Mouse (Mus musculus): ENCODE measurements around the gene Nmb.
A peak's percentile ranks its signal among the peaks of the same experiment; 100 is the strongest.

Nmb gene

DNA sequence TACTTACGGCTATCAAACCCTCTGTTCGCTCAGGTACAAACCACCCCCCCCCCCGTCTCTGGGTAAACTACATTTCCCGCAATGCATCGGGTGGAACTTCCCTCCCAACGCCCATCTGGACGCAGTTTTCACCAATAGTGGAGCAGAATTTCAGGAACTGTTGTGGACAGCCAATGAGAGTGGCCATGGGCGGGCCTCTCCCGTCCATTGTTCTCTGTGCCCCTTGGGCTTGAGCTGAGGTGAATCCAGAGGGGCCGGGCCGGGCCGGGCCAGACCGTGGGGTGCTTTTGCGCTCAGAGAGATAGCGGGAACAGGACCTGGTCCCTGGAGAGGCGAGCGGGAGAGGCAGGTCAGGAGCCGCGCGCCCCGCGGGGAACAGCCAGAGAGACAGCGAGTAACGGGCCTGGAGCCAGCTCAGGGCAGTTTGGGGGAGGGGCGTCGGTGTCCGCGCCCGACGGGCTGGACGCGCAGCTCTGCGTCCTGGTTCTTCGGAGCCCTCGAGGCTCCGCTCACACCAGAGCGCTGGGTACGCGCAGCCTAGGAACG, 44.1 kb downstream of the Nmb start, which contains the start of gene Zscan2:
Gene Zscan2 (plus strand): TSS at position 192 of the 546 bp plus-strand sequence.
- peak; percentile 84 to 87 for DNase-seq (ENCODE audit: low spot score in 2 of 2)

DNA sequence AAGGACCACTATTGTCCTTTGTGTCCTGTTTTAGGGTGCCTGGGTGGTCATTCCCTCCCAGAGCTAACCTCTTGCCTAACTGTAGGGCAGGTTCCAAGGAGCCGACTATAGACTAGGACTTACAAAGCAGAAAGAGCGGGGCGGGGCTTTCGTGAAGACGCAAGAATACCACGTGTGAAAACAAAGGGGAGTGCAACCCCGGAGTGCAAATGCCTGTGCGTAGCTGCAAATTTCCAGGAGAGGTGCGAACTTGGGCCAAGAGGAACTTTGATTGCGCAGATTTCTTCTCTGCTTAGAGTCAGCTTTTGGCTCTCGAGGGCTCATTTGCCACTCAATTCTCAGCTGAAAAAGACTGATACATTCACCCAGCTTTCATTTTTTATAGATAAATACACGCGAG, 44.6 kb downstream of the Nmb start:
- DNase-seq (ENCODE audit: low spot score in 2 of 2) = peak in 1 of 2 experiments; percentile 39

DNA sequence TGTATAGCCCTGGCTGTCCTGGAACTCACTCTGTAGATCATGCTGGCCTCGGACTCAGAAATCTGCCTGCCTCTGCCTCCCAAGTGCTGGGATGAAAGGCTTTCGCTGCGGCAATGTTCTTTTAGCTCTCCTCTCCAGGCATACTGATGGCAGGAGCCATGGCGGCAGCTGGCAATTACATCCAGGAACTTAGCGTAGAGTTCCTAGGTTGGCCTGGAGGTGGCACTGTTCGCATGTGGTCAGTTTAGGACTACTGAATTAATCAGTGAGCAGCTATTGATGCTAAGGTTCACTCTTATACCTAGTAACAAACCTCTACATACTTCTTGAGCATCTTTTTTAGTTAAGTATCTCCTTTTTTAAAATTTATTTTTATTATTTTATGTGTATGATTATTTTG, 47.7 kb downstream of the Nmb start:
- DNase-seq (ENCODE audit: low spot score in 2 of 2) = peak; percentile 64 to 84

DNA sequence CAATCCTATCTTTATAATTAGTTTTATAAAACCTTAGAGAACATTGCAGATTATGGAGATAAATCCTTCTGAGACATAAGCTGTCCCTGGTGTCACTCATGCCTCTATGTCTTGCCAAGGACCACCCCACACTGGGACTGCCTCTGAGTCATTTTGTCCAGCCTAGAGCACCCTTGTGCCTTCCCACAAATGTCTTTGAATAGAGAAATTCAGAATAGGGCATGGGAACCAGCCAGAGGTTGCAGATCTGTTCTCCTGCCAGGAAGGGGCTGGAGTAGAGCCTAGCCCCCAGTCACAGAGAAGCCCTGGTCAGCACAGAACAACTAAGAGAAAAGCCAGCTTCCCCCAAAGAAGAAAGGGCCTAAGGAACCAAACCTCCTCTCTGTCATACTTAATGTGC, 49.6 kb downstream of the Nmb start:
- DNase-seq (ENCODE audit: low spot score in 2 of 2) = no peak

DNA sequence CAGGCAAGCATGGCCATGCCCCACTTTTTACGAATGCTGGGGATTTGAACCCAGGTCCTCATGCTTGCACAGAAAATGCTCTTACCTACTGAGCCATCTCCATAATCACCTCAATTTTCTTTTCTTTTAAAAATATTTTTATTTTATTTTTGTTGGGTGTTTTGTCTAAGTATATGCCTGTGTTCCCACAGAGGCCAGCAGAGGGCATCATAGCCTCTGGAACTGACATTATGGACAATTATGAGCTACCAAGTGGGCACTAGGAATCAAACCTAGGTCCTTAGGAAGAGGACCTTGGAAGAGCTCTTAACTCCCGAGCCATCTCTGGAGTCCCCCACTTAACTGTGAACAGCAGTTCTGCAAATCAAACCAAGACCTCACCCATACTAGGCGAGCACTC, 51.7 kb downstream of the Nmb start:
- no peak for DNase-seq (ENCODE audit: low spot score in 2 of 2)
